Mouse (Mus musculus) CH12.LX (cell line): ENCODE results near the gene Prss41. TPM values are rescaled to one million over a fixed set of nuclear protein-coding genes. Genes with fewer than 3 reads are reported as not detected.

ENCODE experiments used
- DNase-seq: peaks from one replicate; pipeline ENCODE4 v3.0.0-alpha.2; 2013; ENCODE audit errors: extremely low read depth
- H3K27ac ChIP-seq: 2 replicates; pipeline ENCODE4 v1.5.1; 2012; ENCODE audit warnings: low read depth, mild to moderate bottlenecking, control low read depth, moderate library complexity; ENCODE audit not compliant: insufficient read depth
- H3K27me3 ChIP-seq: replicated peaks from 2 replicates; pipeline ENCODE3; 2012; ENCODE audit warnings: inconsistent platforms
- H3K36me3 ChIP-seq, 2 experiments: replicated peaks in 1 of 2; 2 replicates each; pipeline versions ENCODE3 to v1.6.1; 2012; ENCODE audit warnings: inconsistent platforms in 1 of 2, low read length in 1 of 2, mild to moderate bottlenecking in 1 of 2, mixed read lengths in 1 of 2, moderate library complexity in 1 of 2; ENCODE audit not compliant: control insufficient read depth in 1 of 2, insufficient read depth in 1 of 2
- H3K4me1 ChIP-seq, 2 experiments: 2 replicates each; pipeline ENCODE4 v1.6.1; 2012; ENCODE audit warnings: inconsistent platforms in 1 of 2, moderate library complexity in 1 of 2; ENCODE audit not compliant: insufficient read depth in 2 of 2, control insufficient read depth in 1 of 2
- H3K4me2 ChIP-seq: 2 replicates; pipeline ENCODE4 v1.6.1; 2012; ENCODE audit warnings: low read depth, mild to moderate bottlenecking, control low read depth; ENCODE audit not compliant: poor library complexity, insufficient read depth, severe bottlenecking
- H3K4me3 ChIP-seq, 3 experiments: fragments of 150-350 bp in 1 of 3; sonication (generic) in 1 of 3; replicated peaks in 1 of 3; 2 replicates each; pipeline versions ENCODE3 to v1.5.1; 2011 to 2012; ENCODE audit warnings: low read depth in 2 of 3, low read length in 2 of 3, mild to moderate bottlenecking in 2 of 3, moderate library complexity in 2 of 3, control low read depth in 1 of 3, improper control_type of control experiment in 1 of 3, inconsistent platforms in 1 of 3, mixed read lengths in 1 of 3; ENCODE audit not compliant: poor library complexity in 1 of 3
- H3K79me2 ChIP-seq: replicated peaks from 2 replicates; pipeline ENCODE4 v1.6.1; 2012; ENCODE audit warnings: mild to moderate bottlenecking, moderate library complexity; ENCODE audit not compliant: control insufficient read depth, poor library complexity, insufficient read depth, severe bottlenecking; ENCODE audit errors: extremely low read depth
- H3K9ac ChIP-seq: 2 replicates; pipeline ENCODE4 v1.6.1; 2012; ENCODE audit warnings: low read depth, mild to moderate bottlenecking, control low read depth, moderate library complexity; ENCODE audit not compliant: insufficient read depth
- H3K9me3 ChIP-seq: replicated peaks from 2 replicates; pipeline ENCODE3; 2012; ENCODE audit warnings: low read length, inconsistent platforms, mixed read lengths
- BHLHE40 ChIP-seq: IDR thresholded peaks from 2 replicates; pipeline ENCODE4 v1.6.1; 2011; ENCODE audit warnings: mild to moderate bottlenecking, low read depth, low read length, improper control_type of control experiment
- E2F4 ChIP-seq: IDR thresholded peaks from 2 replicates; pipeline ENCODE4 v1.6.1; 2011; ENCODE audit warnings: low read depth, low read length, improper control_type of control experiment; ENCODE audit not compliant: insufficient replicate concordance
- EP300 ChIP-seq: IDR thresholded peaks from 2 replicates; pipeline ENCODE4 v1.6.1; 2011; ENCODE audit warnings: low read length, improper control_type of control experiment
- HCFC1 ChIP-seq: IDR thresholded peaks from 2 replicates; pipeline ENCODE4 v1.6.1; 2012; ENCODE audit warnings: low read depth, mild to moderate bottlenecking, inconsistent platforms, low read length, improper control_type of control experiment
- KAT2A ChIP-seq: IDR thresholded peaks from 2 replicates; pipeline ENCODE4 v1.6.1; 2012; ENCODE audit warnings: low read length, improper control_type of control experiment, inconsistent platforms; ENCODE audit not compliant: insufficient replicate concordance
- MAX ChIP-seq: IDR thresholded peaks from 2 replicates; pipeline ENCODE4 v1.6.1; 2011; ENCODE audit warnings: low read length, improper control_type of control experiment
- MXI1 ChIP-seq: IDR thresholded peaks from 2 replicates; pipeline ENCODE4 v1.6.1; 2011; ENCODE audit warnings: mild to moderate bottlenecking, low read depth, low read length, improper control_type of control experiment
- PAX5 ChIP-seq: IDR thresholded peaks from 2 replicates; pipeline ENCODE4 v1.6.1; 2012; ENCODE audit warnings: low read length, inconsistent platforms, mixed read lengths
- RCOR1 ChIP-seq: conservative IDR thresholded peaks from 2 replicates; pipeline ENCODE4 v1.6.1; 2012; ENCODE audit warnings: low read depth, mild to moderate bottlenecking, inconsistent platforms, low read length, improper control_type of control experiment
- USF1 ChIP-seq: IDR thresholded peaks from 2 replicates; pipeline ENCODE4 v1.6.1; 2014; ENCODE audit warnings: low read depth, mild to moderate bottlenecking, inconsistent platforms, low read length, improper control_type of control experiment
- dilution Hi-C: fragments of 300-500 bp; cut with MboI; formaldehyde crosslinking; loops from 2 replicates; pipeline ENCODE4 v1.14.3; 2020; ENCODE audit warnings: low sequenced_read_pairs; ENCODE audit not compliant: extremely low pct_unique_long_range_greater_than_20kb, extremely low pct_ligation_motif_present
- in situ Hi-C: fragments of 300-500 bp; cut with MboI; formaldehyde crosslinking; loops from 3 replicates; pipeline ENCODE4 v1.14.3; 2019; ENCODE audit warnings: low sequenced_read_pairs, low pct_ligation_motif_present, low pct_unique_long_range_greater_than_20kb, mixed read lengths
- polyA plus RNA-seq: library from polyadenylated mRNA; unstranded; fragments of >175 nt; gene quantifications from 2 replicates; pipeline ENCODE4 v1.2.1, GENCODE M21; 2012; ENCODE audit warnings: low read depth; ENCODE audit not compliant: insufficient read length
- total RNA-seq, 2 experiments: library from RNA; depleted of rRNA; stranded (reverse); fragments of 300-350 nt in 1 of 2; fragments of >200 nt in 1 of 2; gene quantifications; 2 replicates each; pipeline ENCODE4 v1.2.3; 2012 to 2014

Prss41 gene
- total and polyA plus RNA-seq, 3 experiments = 0.16 to 1.0 (median 0.24) TPM

GRCm38 (mm10) chr17:23795323-23795722, 48.6 kb downstream of the Prss41 start:
- no peak for TF ChIP-seq HCFC1
- Histone ChIP-seq H3K4me3 (no peak overlapping the region), H3K9ac (no peak overlapping the region), H3K27me3 (no peaks in the 10 kb centered on the region), H3K27ac (no peak overlapping the region), H3K4me1 (peaks cover 0 to 9% of the 10 kb centered on the region in 2 experiments; a peak in 1 of 4 replicates), H3K36me3 (no peaks in the 10 kb centered on the region), H3K79me2 (no peaks in the 10 kb centered on the region; the same call in 1 of the 2 replicates), H3K4me2 (no peak overlapping the region), H3K9me3 (no peaks in the 10 kb centered on the region)
- in situ Hi-C loops = no loop called here
- dilution Hi-C loops = no loop called here
- DNase-seq = no peak

GRCm38 (mm10) chr17:23791079-23791357, 53.0 kb downstream of the Prss41 start:
- no peak overlapping the region for H3K9ac ChIP-seq

DNA sequence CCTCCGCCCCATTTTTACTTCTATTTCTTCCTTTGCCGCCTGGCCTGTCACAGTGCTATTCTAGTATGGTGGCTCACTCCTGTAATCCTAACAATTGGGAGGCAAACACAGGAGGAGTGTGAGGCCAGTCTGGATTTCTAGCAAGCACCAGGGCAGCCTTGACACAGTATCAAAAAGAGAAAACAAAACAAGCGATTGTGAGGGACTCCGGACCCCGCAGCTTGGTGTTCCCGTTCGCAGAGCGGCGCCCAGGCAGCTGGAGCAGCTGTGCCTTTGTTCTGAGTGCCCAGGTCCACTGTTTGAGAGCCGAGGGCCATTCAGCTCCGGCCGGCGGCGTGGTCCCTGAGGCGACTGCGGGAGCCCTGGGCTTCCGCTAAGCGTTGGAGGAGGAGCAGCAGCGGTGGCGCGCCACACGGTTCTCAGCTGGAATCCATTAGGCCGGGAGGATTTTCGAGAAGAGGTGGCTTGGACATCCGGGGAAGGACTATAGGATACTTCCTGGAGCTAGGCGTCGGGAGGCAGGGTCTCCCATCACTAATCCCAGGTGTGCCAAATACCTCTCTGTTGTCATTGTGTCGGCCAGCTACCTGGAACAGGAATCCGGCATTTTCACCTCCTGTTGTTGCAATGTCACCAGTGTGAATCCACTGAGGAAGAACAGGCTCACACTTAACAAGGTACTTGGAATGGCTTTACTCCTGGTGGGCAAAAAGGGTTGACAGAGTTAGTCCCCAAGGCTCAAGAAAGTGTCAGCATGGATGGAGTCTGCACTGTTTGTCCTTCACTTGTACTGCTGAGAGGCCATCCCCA, 53.5 kb downstream of the Prss41 start, which contains the start of gene Srrm2:
Gene Srrm2, plus strand, starts transcription at position 264 of the 810 bp plus-strand sequence.
- dilution Hi-C loops = no loop called here
- Histone ChIP-seq H3K27me3 (no peaks in the 10 kb centered on the region), H3K36me3 (no peaks in the 10 kb centered on the region), H3K9ac (no peak within 1 kb of the TSS), H3K4me1 (no peaks in the 10 kb centered on the region), H3K79me2 (no peaks in the 10 kb centered on the region), H3K9me3 (no peaks in the 10 kb centered on the region), H3K4me3 (no peak within 1 kb of the TSS), H3K27ac (no peak within 1 kb of the TSS), H3K4me2 (no peak within 1 kb of the TSS)
- TF ChIP-seq RCOR1 (no peak), MAX (no peak), EP300 (no peak)
- in situ Hi-C loops = no loop called here
- DNase-seq = no peak

More at GRCm38 (mm10) chr17:23791079-23791357, 53.0 kb downstream of the Prss41 start:
- H3K4me2 ChIP-seq = no peak overlapping the region
- H3K27ac ChIP-seq = no peak overlapping the region
- in situ Hi-C loops = no loop called here
- H3K36me3 ChIP-seq = no peaks in the 10 kb centered on the region
- H3K4me1 ChIP-seq = no peaks in the 10 kb centered on the region
- dilution Hi-C loops = no loop called here
- H3K9me3 ChIP-seq = no peaks in the 10 kb centered on the region
- H3K79me2 ChIP-seq = no peaks in the 10 kb centered on the region
- no peak overlapping the region for H3K4me3 ChIP-seq
- DNase-seq = no peak
- H3K27me3 ChIP-seq = no peaks in the 10 kb centered on the region
- TF ChIP-seq BHLHE40 (no peak), E2F4 (no peak), MXI1 (no peak), HCFC1 (no peak), USF1 (no peak), PAX5 (no peak), KAT2A (no peak)
